Mouse (Mus musculus) embryonic stem cell, embryonic (primary cell): ENCODE data around the gene Foxf2.

Experiments
- CTCF ChIA-PET, 4 experiments: fragments of 300-600 bp in 2 of 4; fragments of 350-600 bp in 2 of 4; sonication (Branson Sonifier 250); formaldehyde crosslinking; loops; one replicate each; lab custom pipeline; 2022; ENCODE audit warnings: inconsistent platforms in 2 of 4; lab: Charles Lee
- POLR2A ChIA-PET, 4 experiments: fragments of 300-600 bp in 2 of 4; fragments of 350-600 bp in 2 of 4; sonication (Branson Sonifier 250); formaldehyde crosslinking; loops; one replicate each; lab custom pipeline; 2022; ENCODE audit warnings: antibody characterized with exemption in 4 of 4, inconsistent platforms in 1 of 4; lab: Charles Lee

Gene Foxf2

DNA sequence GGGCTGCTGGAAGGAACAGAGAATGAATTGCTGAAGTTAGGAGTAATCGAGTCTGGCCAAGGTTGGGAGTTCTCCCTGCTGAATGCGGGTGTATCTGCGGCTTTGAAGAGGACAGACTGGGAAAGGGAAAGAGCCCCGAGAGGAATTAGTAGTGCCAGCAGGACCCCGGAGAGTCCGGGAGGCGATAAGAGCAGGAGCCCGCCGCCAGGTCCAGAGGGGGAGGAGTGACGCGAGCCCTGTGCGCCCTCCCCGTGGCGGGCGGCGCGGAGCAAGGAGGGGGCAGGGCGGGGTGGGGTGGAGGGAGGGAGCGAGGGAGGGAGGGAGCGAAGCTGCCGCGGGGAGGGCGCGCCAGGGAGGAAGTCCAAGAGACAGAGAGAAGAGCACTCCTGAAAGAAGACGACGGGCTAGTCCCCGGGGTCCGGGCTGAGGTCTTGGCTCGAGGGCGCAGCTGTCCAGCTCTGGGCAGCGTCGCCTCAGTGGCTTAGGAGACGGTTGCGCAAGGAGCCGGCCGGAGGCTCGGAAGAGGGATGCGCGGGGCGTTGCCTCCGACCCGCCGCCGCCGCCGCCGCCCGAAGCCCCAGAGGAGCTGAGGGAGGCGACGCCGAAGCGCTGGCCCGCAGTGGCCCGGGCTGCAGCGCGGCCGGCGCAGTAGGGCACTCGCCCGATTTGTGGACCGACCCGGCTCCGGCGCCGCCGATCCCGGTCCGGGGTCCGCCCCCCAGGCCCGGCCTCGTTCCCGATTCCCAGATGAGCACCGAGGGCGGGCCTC, at the start of gene Foxf2:
Foxf2 (plus strand) TSS at position 484 of the 769 bp plus-strand sequence.
- POLR2A ChIA-PET: no interaction called here
- CTCF ChIA-PET: no interaction called here

- CTCF ChIA-PET: no interaction called here
These were observed 48.9 kb upstream of the Foxf2 start for GRCm38 (mm10) chr13:31576696-31577095.

GRCm38 (mm10) chr13:31577576-31577975, 48.0 kb upstream of the Foxf2 start:
- POLR2A ChIA-PET: interaction anchor here in 1 of 4 experiments (0.7 kb wide), 1 partner anchor 367 kb away, joined by 3 read pairs; no protein-coding TSS in a partner anchor
- CTCF ChIA-PET: no interaction called here

More at GRCm38 (mm10) chr13:31576696-31577095, 48.9 kb upstream of the Foxf2 start:
- POLR2A ChIA-PET: no interaction called here

- POLR2A ChIA-PET: interaction anchor here in 1 of 4 experiments (0.7 kb wide), 1 partner anchor 368 kb away, joined by 3 read pairs; no protein-coding TSS in a partner anchor
- CTCF ChIA-PET: no interaction called here
These were observed 47.2 kb upstream of the Foxf2 start for GRCm38 (mm10) chr13:31578389-31578788.

- CTCF ChIA-PET: no interaction called here
- POLR2A ChIA-PET: no interaction called here
These were observed 45.8 kb upstream of the Foxf2 start for GRCm38 (mm10) chr13:31579866-31580265.

DNA sequence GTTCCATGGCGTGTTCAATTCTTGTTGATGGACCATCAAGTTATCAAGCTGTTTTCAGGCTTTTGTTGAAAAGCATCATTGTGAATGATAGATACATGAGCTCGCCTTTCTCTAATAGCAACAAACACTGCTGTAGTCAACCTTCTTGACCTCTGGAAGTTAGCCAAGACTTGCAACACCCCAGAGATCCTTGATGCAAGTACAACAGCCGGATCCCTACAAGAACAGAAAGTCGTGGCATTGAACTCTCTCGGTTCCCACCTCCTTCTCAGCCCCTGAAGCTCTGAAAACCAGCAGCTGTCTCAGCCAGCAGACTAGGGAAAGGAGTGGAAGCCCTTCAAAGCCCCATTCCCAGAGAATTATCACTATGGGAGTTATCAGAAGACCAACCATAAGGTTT, 38.3 kb upstream of the Foxf2 start:
- ChIA-PET POLR2A (no interaction called here), CTCF (interaction anchor here in 1 of 4 experiments (1.0 kb wide), 1 partner anchor 31 kb away, joined by 3 read pairs; no protein-coding TSS in a partner anchor)

- ChIA-PET CTCF (no interaction called here), POLR2A (interaction anchor here in 1 of 4 experiments (0.6 kb wide), 1 partner anchor 319 kb away, joined by 3 read pairs; no protein-coding TSS in a partner anchor)
These were observed 26.0 kb upstream of the Foxf2 start for GRCm38 (mm10) chr13:31599576-31599975.

GRCm38 (mm10) chr13:31603964-31604363, 21.7 kb upstream of the Foxf2 start:
- ChIA-PET CTCF (no interaction called here), POLR2A (no interaction called here)

DNA sequence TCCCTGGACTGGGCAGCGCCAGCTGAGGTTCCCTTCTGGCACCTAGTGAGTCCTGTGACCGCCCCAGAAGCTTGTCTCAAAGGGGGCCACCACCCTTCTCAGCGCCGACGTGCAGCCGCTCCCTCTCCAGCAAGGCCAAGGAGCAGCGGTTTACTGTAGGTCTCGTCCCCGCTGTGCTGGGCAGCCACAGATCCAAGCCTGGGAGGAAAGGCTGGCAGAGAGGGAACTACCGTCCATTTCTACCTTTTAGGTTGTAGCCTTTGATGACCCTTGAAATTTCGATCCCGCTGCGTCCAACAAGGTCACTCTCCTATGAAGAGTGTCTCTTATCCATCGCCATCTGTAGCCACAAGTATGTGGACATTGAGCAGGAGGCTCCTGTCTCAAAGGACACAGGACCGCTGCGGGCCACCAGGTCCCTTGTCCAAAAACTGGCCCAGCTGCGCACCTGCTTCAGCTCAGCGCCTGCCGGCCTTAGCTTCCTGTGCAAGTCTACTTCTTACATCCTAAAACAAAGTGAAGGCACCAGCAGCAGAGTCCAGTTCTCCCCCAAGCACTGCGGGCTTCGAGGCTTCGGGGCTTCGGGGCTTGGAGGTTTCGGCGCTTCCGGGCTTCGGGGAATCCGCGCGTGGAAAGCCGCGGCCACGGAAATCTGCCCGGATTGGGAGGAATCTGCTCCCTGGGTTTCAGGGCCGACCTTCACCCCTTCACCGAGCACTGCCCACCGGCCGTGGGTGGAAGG, 10.7 kb upstream of the Foxf2 start:
- ChIA-PET CTCF (interaction anchor here in 1 of 4 experiments (1.2 kb wide), 1 partner anchor 55 kb away, joined by 5 read pairs; no protein-coding TSS in a partner anchor), POLR2A (interaction anchor here in 1 of 4 experiments (0.5 to 1.1 kb wide), 2 partner anchors 630 to 876 kb away, joined by 3 to 4 read pairs; no protein-coding TSS in a partner anchor)

DNA sequence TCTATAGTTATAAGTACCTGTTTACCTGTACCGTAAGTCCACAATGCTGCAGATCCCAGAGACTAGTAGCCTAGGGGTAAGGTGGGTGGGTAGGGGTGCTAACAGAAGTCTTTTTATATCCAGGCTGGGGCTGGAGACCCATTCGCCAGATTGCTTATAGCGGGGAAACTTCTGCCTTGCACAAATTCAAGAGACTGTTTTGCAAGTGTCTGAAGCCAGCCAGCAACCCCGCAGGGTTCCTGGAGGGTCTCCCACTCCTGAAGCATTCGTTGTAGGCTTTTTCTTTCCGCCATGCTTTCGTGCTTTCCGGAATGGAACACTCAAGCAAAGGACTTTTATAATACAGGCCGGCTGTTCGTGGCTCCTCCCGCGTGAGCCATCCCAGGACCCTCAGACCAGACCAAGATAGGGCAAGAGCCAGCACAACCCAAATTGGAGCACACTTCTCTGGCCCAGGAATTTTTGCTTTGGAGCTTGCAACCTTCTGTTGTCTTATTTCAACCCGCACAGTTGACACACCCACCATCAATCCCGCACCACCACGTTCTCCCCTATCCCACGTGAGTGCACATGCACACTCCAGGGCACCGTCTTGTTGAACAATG, 10.0 kb upstream of the Foxf2 start:
- POLR2A ChIA-PET: interaction anchor here in 1 of 4 experiments (1.1 kb wide), 1 partner anchor 630 kb away, joined by 3 read pairs; no protein-coding TSS in a partner anchor
- CTCF ChIA-PET: no interaction called here

GRCm38 (mm10) chr13:31618001-31618400, 7.6 kb upstream of the Foxf2 start:
- ChIA-PET CTCF (interaction anchor here (0.6 to 2.1 kb wide), 16 partner anchors 12 to 1701 kb away, joined by 3 to 10 read pairs (median 4); no protein-coding TSS in a partner anchor), POLR2A (interaction anchor here in 1 of 4 experiments (0.6 to 0.7 kb wide), 2 partner anchors 93 to 1052 kb away, joined by 3 to 5 read pairs; no protein-coding TSS in a partner anchor)

- CTCF ChIA-PET: interaction anchor here (0.6 to 2.1 kb wide), 18 partner anchors 11 to 1701 kb away, joined by 3 to 10 read pairs (median 3); no protein-coding TSS in a partner anchor
- POLR2A ChIA-PET: interaction anchor here in 1 of 4 experiments (0.6 to 0.7 kb wide), 2 partner anchors 94 to 1051 kb away, joined by 3 to 5 read pairs; no protein-coding TSS in a partner anchor
These were observed 7.2 kb upstream of the Foxf2 start for GRCm38 (mm10) chr13:31618416-31618815.

GRCm38 (mm10) chr13:31618919-31619655, 6.5 kb upstream of the Foxf2 start:
- CTCF ChIA-PET: interaction anchor here in 3 of 4 experiments (0.6 to 2.1 kb wide), 8 partner anchors 11 to 537 kb away, joined by 3 to 8 read pairs (median 3); partner anchors contain the start of gene A530084C06Rik (in 1 of the 3)
- POLR2A ChIA-PET: no interaction called here

DNA sequence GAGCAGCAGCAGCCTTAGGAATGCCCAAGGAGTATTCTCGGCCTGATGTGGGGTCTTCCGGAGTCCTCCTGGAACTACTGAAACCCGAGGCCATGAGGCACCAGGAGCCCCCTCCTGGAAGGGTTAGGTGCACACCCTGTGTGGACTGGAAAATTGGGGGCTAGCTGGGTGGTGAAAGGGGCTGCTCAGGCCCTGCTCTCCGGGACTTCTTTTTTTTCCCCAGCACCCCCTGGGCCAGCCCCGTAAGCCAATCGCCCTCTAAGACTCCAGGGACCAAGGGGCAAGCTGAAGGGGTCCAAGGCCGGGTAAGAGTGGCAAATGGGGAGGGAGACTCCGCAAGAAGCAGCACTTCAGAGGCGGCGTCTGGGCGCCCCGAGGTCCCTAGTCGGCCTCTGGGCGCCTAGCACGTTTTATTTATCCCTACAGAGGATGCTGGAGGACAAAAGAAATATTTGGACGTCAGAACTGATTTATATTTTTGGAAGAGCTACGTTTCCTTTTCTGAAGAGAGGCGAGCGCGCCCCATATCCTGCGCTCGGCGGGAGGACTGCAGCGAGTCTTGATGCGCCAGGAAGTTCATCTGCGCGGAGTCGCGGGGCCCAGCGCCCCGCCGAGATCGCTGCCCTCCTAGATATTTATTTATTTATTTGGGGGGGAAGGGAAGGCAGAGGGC, 5.7 kb upstream of the Foxf2 start:
- CTCF ChIA-PET: interaction anchor here in 3 of 4 experiments (0.6 to 2.1 kb wide), 3 partner anchors 58 to 538 kb away, joined by 3 to 8 read pairs (median 3); partner anchors contain the start of gene A530084C06Rik (in 1 of the 3)
- POLR2A ChIA-PET: interaction anchor here in 1 of 4 experiments (1.5 kb wide), 1 partner anchor 60 kb away, joined by 4 read pairs; the partner anchor contains the start of gene A530084C06Rik

- ChIA-PET POLR2A (interaction anchor here in 1 of 4 experiments (1.5 kb wide), 1 partner anchor 61 kb away, joined by 4 read pairs; the partner anchor contains the start of gene A530084C06Rik), CTCF (no interaction called here)
These were observed 5.1 kb upstream of the Foxf2 start for GRCm38 (mm10) chr13:31620499-31620847.

DNA sequence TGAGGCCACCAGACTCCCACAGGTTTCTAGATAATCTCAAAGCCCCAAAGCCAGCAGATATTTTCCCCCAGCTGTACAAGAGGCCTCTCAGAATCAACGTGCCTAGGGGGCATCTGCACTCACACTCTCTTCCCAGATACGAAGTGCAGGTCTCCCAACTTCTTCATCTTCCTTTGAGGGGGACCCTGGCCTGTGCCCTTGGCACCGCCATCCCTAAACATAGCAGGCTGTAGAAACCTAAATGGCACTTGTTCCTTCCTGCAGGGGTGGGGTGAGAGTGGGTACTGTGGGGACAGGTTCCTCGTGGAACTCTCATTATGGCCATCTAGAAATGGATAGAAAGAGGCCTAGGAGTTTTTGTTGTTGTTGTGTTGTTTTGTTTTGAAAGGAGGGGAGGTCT, 4.7 kb upstream of the Foxf2 start:
- POLR2A ChIA-PET: interaction anchor here in 2 of 4 experiments (0.8 to 1.5 kb wide), 2 partner anchors 23 to 61 kb away, joined by 3 to 4 read pairs; partner anchors contain the start of gene A530084C06Rik (in 1 of the 2)

GRCm38 (mm10) chr13:31621741-31622140, 3.9 kb upstream of the Foxf2 start:
- CTCF ChIA-PET: no interaction called here
- POLR2A ChIA-PET: interaction anchor here in 1 of 4 experiments (0.8 kb wide), 1 partner anchor 23 kb away, joined by 3 read pairs; no protein-coding TSS in a partner anchor

More for the DNA sequence above, 4.7 kb upstream of the Foxf2 start:
- CTCF ChIA-PET: no interaction called here
